Mouse (Mus musculus): ENCODE measurements around the gene 4930502E18Rik. TPM values are rescaled to one million over a fixed set of nuclear protein-coding genes. Genes with fewer than 3 reads are reported as not detected.
"Not testable (repeated sequence)": the region's sequence is repeated elsewhere in the genome, so short reads cannot be mapped to it uniquely, and the experiment has no call there.

The 4930502E18Rik gene
- not detected for total RNA-seq (2021)
- long read RNA-seq, experiment 1 = 0 reads
- long read RNA-seq, experiment 2 = 0 reads

DNA sequence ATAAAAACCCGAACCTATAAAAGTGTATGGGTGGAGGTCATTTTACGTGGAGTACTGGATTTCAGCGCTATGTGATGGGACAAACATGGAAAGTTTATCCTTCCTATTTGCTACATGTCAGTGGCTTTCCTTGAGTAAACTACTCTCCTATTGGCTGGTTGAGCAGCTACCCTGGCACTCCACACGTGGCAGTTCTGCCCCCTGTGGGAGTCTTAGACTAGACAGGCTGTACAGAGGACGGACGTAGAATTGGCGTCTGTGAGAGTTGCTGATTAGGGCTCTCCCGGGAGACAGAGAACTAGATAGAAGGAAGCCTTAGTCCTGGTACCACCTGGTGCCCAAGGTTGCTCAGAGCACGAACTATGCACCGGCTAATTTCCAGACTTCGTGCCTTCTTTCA, at the start of gene 4930502E18Rik:
4930502E18Rik (plus strand) TSS at position 231 of the 400 bp plus-strand sequence.
- DNase-seq (ENCODE audit: low spot score) = no peak

DNA sequence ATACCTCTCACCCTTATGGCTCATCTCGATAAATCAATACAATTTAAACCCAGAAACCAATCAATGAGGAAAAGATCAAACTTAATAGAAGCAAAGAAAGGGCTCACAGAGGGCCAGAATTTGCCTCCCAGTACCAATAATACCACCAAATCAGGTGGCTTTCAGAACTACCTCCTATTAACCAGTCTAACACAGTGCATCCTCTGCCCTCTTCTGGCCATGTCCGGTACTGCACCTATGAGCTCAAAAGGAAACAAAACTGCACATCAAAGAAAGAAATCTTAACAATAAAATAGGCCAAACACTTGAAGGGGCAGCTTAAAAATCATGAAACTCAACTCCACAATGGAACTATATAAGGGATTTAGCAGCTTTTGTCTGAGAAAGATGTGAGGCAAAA, 47.7 kb upstream of the 4930502E18Rik start:
- DNase-seq (ENCODE audit: low spot score) = peak; percentile 47

DNA sequence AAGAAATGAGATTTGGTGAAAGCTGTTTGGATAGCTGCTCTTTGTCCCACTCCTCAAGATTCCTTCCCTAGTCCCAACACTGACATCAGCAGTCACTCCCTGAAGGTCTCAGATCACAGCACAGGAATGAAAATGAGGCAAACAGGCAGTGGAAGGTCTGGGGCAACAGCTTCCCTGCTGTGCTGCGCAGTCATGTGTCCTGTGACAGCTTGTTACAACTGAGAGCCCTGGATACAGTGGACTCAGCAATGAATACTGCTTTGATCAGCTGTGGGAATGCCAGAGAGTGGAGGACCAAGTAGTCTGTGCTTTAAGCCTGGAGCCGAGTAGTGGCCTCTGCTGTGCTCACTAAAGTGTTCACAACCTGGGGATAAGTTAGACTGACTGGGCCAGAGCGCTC, 42.0 kb upstream of the 4930502E18Rik start:
- DNase-seq (ENCODE audit: low spot score) = not testable (repeated sequence)

DNA sequence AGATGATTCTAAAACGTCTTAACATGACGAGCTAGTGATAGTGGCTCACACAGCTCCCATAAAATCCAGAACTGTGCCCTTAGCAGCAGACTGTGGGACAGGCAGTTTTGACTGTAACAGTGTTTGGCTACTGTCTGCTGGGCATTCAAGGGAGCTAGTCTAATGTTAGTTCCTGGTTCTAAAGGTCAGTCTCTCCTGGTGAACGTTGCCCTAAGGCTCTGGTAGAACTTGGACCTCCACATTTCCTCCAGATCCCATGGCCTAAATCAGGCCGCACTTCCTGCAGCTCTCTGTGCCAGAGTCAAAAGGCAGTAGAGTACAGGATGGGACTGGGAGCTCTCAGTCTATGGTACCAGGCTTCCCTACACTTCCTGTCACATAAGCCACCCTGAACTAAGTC, 40.0 kb upstream of the 4930502E18Rik start:
- not testable (repeated sequence) for DNase-seq (ENCODE audit: low spot score)

DNA sequence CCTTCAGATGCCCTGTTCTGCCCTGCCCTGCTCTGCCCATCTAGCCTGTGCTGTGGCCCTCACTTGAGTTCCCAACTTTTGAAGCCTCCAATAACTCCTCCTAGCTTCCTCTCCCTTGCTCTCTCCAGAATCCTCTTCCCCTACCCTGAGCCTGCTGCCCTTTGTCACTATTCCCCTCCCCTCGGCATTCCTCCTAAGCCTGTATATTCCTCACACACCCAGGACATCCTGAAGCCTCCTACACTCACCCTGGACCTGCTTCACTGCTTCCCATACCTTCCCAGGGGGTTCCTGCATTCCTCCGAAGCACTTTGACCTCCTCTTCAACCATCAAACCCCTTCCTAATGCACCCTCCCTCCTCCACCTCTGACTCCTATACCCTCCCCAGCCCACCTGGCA, 32.6 kb upstream of the 4930502E18Rik start:
- DNase-seq (ENCODE audit: low spot score) = no peak

DNA sequence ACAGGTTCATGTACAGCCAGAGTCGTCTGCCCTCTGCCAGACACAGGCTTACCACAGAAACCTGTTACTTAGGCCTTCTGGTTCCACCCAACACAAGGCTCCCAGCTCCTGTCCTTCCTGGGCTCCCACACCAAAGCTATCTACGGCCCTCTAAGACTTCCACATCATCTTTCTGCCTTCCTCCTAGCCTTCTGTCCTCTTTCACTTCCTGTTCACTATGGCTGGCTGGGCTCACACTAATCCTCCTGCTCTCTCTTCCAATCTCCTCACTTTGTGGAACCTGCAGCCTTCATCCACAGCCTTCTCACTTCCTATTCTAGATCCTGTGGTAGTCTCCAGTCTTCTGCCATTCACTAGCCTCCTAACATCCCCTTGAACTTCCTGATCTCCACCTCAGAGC, 31.5 kb upstream of the 4930502E18Rik start:
- DNase-seq (ENCODE audit: low spot score) = no peak

DNA sequence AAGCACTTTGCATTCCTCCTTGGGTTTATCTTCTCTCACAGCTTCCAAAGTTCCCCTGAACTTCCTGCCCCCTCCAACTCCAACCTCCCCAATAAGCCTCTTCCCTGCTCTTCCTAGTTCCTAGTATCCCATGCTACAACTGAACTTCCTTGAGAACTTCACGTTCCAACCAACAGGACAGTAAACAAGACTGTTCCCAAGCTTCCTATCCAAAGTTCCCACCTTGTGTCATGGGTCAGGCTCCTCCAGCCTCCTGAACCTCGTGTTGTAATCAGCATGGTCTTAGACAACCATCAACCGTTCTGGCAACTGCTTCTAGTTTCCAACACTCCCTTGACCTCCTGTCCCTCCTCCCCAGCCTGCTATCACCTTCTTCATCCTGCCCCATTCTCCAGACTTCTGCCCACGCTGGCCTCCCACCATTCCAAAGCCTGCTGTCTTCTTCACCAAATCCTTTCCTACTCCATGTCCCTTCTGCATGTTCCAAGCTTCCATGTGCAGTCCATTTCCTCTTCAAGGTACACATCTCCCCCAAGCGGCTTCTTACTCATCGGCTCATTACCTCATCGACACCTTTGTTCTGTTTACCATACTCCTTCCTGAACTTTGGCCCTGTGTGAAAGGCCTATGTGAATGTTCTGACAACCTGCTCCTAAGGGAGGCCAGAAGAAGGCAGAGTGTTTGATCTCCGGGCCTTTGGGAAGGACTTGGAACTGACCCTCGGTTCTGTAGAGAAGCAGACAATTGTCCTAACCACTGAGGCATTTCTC, 30.4 kb upstream of the 4930502E18Rik start:
- DNase-seq (ENCODE audit: low spot score) = no peak

DNA sequence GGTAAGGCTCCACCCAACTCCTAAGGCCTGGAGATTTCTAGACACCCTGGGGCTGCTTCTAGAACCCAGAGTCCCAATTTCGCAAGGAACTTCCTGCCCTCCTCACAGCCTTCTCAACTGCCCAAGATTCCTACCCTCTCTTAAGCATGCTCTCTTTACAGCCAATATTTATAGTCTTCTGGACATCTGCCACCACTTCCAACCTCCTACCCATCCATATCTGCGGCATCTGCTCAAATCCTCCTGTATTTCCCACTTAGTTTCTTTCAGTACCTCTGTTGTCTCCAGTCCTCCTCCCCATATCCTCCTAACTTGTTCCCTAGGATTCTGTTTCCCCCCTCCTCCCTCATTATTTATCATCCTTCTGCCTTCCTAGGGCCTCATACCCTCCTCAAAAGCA, 25.4 kb upstream of the 4930502E18Rik start:
- DNase-seq (ENCODE audit: low spot score) = no peak

DNA sequence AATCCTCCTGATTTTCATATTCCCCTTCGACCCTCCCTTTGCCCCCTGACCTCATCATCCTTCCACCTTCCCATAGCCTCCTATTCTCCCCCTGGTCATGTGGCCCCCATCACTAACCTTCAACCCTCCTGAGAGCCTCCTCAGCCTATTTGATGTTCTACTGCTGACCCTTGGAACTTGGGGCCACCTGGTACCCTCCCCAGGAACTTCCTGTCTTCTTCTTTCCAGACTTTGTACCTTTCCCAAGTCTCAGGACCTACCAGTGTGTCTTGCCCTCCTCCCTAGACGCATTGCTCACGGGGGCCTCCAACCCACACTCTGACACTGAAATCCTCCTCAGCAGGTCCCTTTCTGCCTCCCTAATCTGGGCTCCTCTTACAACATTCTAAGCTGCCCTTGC, 22.0 kb upstream of the 4930502E18Rik start:
- no peak for DNase-seq (ENCODE audit: low spot score)

DNA sequence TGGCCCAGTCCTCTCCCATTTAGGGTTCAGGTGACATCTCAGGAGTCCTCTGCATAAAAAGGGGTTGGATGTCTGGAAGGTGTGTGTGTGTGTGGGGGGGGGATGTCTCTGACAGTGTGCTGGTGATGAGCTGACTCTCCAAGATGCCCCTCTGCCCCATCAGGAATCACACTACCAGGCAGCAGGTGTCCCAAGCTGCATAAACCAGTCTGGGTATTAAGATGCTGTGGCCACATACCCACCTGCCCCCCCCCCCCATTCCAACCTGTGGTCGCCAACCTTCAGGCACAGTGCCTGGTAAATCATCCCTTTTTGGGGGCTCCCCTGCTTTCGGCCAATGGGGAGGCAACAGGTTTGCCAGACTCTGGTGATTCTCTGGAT, 8.7 kb upstream of the 4930502E18Rik start:
- no peak for DNase-seq (ENCODE audit: low spot score)

DNA sequence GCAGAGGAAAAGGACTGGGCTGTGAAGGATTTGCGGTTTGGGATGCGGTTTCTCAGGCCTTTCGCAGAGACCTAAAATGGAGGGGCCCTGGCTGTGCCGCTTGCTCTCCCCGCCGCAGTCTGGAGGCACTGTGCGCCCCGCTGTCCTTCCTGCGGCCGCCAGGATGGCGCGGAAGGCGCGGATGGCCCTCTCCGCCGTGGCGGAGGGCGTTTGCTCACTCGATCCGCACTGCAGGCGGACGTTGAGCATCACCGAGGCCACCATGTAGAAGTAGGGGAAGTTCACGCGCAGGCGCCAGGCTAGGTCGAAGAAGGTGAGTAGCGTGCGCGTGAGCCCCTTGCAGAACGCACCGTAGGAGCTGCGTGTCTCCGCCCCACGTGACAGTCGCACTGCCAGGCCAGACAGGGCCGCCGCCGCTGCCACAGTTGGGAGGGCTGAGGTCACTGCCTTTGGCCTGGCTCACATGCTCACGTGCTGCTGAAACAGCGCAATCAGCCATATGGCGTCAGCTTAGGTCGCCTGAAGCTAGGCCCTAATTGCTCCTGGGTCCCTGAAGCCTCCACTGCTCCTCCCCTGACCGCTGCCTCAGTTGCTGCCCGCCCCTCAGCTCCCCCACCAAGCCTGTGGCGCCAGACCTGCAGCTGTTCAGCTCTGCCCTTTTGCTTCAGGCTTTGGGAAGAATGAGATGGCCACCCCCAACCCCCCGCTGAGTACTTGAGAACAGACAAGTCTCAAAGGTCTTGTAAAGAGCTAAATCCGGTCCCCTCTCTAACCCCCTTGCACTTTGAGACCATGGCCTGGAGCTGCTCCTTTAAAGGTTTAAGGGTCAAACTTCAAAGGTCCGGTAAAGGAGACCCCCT, 8.1 kb upstream of the 4930502E18Rik start:
- peak; percentile 39 for DNase-seq (ENCODE audit: low spot score)

DNA sequence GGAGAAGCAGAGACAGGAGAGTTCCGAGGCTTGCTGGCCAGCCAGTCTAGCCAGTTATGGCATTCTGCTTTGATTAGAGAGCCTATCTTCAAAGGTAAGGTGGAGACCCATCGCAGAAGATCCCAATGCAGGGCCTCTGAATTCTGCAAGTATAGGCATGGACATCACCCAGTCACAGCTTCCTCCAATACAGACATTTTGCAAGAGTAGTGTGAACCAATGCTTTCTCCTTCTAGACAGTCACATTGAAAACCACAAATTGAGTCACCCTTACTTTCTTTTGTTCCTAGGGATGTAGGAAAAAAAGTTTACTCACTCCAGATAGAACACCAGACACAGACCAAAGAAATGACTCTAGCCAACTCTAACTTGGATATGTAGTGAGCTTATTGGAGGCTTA, 4.3 kb downstream of the 4930502E18Rik start:
- DNase-seq (ENCODE audit: low spot score) = no peak

DNA sequence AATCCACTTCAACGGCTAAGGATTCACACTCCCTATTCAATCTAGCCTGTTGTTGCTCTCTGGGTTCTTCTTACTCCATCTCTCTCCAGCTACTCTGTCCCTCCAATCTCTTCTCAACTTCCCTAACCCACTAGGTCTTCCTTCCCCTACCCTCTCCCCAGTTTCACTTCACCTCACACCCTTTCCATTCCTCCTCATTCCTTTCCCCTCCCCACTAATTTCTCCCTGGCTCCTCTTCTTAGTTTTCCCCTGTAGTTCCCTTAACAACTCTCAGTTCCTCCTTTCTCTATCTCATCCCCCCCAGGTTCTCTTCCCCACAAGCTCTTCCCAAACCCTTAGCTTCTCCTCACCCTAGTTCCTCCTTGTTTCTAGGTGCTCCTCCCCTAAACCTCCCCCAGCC, 28.2 kb downstream of the 4930502E18Rik start:
- DNase-seq (ENCODE audit: low spot score) = no peak

DNA sequence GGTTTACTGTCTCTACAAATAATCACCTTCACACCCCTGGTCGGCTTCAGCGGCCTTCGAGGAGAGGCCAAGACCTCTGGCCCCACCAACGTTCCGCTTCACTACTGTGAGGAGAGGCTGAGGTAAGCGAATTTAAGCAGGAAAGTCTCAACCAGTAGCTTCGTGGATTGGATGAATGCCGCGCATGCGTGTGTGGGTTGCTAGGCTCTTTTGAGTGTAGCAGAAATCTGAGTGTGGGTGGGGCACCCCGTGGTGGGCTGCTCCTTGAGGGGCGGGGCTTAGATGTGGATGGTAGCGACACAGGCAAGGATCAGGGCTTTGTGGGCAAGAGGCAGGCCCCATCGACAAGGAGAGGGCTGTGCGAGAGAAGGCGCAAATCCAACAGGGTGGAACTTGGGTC, 33.1 kb downstream of the 4930502E18Rik start, which contains the start of gene 1700013H16Rik:
1700013H16Rik (minus strand) TSS at position 96 of the 400 bp plus-strand sequence.
- no peak for DNase-seq (ENCODE audit: low spot score)

DNA sequence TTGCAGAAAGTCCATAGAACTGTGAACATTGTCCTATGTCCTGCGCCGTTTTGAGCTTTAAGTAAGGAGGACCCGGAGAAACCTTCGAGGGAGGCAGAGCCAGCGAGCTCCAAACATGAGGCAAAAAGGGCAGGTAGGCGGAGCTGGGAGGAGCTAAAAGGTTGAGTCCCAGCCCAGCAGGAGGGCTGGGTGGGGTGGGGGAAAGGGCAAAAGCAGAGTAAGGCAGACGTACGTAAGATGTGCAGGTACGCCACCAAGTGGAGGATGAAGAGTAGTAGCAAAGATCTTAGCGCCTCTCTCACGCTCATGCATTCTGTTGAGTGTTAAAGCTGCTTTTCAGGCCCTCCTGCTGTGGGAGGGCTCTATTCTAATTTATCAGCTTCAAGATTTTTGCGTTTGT, 51.6 kb downstream of the 4930502E18Rik start, which contains the start of gene Zfp36l3:
Zfp36l3 (minus strand) TSS at position 119 of the 400 bp plus-strand sequence.
- no peak for DNase-seq (ENCODE audit: low spot score)

Other genes starting within 250 kb of the 4930502E18Rik start
- gene Rtl8c, start 116.8 kb upstream of the 4930502E18Rik start, total RNA-seq (2021) = 1 to 10 TPM; 3.2 to 3.9 TPM
- gene Gm14597, start 115.8 kb upstream of the 4930502E18Rik start, total RNA-seq (2021) = not detected
- 10 to 100 TPM; 63.3 to 64.5 TPM for gene Rtl8a, start 81.1 kb upstream of the 4930502E18Rik start, total RNA-seq (2021)
- gene Rtl8b, start 54.4 kb upstream of the 4930502E18Rik start, total RNA-seq (2021) = 10 to 100 TPM; 47.1 to 57.3 TPM
- not detected for gene 1700013H16Rik, start 33.0 kb downstream of the 4930502E18Rik start, total RNA-seq (2021)
- gene Zfp36l3, start 51.6 kb downstream of the 4930502E18Rik start, total RNA-seq (2021) = not detected
- under 1 TPM in 1 of 2 experiments, not detected in 1; 0.45 TPM for gene Xlr, start 72.9 kb downstream of the 4930502E18Rik start, total RNA-seq (2021)